Mouse (Mus musculus): ENCODE measurements at regions not wholly inside any gene's neighbourhood (a gene's known extent, or its start where the extent isn't known, plus 50 kb on each side); places are given as distances from the start of the nearest gene placed in this dataset.

GRCm38 (mm10) chr11:50540136-50540535 is 61.7 kb upstream of the Adamts2 start:
- no peak for TF ChIP-seq CTCF (IDR thresholded peaks at IDR 0.05; ENCODE audit: insufficient read depth, low read length)
- TF ChIP-seq POLR2A (IDR thresholded peaks at IDR 0.05; ENCODE audit: borderline replicate concordance, extremely low read depth, low read depth, low read length) = no peak
